Mouse (Mus musculus) adrenal gland, adult 10 weeks (tissue): Measurements from ENCODE around the gene Zfp420. TPM values are rescaled to one million over a fixed set of nuclear protein-coding genes. Genes with fewer than 3 reads are reported as not detected.

Experiments used
- polyA plus RNA-seq: library from polyadenylated mRNA; stranded (reverse); fragments of 350-450 nt; fragmentation: Illumina TruSeq; extraction: RNeasy Lipid Tissue Mini Kit (QIAGEN cat#74804); gene quantifications from one replicate; pipeline ENCODE4 v1.2.3, GENCODE M21; 2014; ENCODE audit warnings: low read depth, low replicate concordance

The Zfp420 gene
- polyA plus RNA-seq, result 21.0 TPM

DNA sequence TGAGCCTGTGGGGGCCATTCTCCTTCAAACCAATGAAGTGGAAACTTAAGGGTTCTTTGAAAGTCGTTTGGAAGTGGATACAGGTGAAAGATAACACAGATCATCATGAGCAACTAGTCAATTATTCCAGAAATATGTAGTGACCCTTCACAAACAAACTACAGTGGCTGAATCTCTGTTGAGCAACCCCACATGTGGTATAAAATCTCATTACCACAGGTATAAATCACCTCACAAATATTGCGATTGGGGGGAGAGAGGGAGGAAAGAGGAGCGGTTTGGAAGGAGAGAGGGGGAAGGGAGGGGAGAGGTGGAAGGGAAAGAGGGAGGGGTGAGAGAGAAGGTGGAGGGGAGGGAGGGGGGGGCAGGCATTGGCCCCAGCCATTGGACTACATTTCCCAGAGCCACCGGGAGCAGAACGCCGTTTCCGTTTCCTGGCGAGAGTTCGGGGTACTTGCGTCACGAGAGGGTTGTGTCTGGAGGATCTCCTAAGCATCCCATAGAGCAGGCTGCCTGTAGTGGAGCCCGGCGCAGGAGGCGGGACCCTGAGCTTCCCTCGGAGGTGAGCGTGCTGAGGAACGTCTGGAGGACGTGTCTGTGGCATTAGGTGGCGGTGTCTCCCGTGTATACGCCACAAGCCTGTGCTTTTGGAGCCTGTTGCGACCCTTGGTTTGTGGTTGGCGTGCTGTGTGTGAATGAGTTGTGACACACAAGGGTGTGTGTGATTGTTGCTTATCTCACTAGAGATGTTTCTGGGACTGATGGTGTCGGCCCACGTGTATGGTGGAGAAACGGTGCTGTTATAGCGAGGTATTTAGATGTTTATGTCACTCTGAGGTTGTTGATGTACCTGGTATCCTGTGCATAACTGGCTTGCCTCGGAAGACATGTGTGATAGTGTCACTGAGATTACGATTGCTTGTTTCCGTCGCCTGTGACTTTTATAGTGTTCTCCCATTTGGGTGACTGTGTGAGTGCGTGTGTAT, at the start of gene Zfp420:
Gene Zfp420, plus strand, starts transcription at position 448 of the 986 bp plus-strand sequence.

DNA sequence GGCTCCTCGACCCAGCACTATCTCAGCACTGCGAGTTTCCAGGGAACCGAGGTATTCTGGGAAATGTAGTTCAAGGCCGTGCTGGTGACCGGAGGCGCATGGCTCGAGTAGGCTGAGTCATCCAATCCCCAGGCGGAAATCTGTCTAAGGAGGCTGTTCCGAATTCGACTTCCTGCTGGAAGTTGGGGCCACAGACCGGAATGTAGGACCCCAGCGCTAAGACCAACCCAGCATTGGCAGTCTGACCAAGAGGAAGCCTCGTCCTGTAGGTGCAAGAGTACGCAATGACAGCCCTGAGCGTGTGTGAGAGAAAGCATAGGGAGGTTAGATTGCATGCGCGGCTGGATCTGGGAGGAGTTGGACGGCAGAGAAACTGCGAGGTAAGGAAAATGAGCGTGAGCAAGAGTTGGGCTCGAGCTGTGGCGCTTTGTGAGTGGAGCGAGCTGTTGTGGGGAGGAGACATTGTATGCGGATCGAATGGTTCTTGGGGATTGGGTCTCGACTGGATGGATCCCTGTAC, 43.8 kb upstream of the Zfp420 start, which contains the start of gene Zfp790:
Gene Zfp790, plus strand, starts transcription at position 205 of the 520 bp plus-strand sequence.

GRCm38 (mm10) chr7:29853219-29853842, 6.4 kb upstream of the Zfp420 start, which contains the start of gene Zfp940:
Zfp940 (minus strand) TSS chr7:29853669.

DNA sequence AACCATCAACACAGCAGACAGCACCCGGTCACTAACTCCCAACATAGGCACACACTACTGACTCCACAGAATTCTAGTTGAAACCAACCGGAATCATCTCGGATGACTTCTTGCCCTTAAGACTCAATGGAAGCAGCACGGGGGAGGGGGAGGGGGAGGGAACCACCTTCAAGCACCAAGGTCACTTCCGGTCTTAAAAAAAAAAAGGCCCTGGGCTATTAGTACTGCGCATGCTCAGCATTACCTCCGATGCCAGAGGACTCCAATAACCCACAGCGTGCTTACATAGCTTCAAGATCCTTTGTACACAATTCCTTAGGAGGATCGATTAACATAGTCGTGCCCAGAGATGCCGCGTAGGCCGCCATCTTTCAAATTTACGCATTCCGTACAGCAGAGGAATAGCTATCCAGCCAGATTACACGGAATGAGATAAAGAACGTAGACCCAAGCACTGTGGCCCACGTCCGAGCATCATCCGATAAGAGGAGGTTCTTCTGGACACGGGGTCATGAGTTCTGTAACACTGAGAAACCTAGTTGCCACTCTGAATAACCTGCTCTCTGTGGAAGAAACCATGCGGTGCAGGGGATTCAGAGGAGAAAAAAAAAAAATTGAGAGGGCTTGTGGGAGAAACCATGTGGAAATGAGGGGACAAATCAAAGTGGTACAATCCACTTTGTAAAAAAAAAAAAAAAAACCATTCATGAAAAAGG, 46.3 kb downstream of the Zfp420 start, which contains the start of gene Zfp27:
Gene Zfp27, minus strand, starts transcription at position 607 of the 716 bp plus-strand sequence.

GRCm38 (mm10) chr7:29908130-29908950, 48.6 kb downstream of the Zfp420 start, which contains the start of gene Zfp383:
Zfp383 (plus strand) TSS chr7:29908223.

Other genes with a start within 250 kb of the Zfp420 start
- not detected for gene Catsperg2, start 132.9 kb upstream of the Zfp420 start, polyA plus RNA-seq
- gene Zfp84, start 91.4 kb upstream of the Zfp420 start, polyA plus RNA-seq, result 14.3 TPM
- 3.1 TPM for gene Zfp30, start 76.0 kb upstream of the Zfp420 start, polyA plus RNA-seq
- 11.7 TPM for gene Zfp790, start 43.9 kb upstream of the Zfp420 start, polyA plus RNA-seq
- 2.0 TPM for gene Zfp940, start 6.3 kb upstream of the Zfp420 start, polyA plus RNA-seq
- 6.2 TPM for gene Zfp27, start 46.6 kb downstream of the Zfp420 start, polyA plus RNA-seq
- 10.8 TPM for gene Zfp383, start 48.2 kb downstream of the Zfp420 start, polyA plus RNA-seq
- gene Zfp74, start 94.1 kb downstream of the Zfp420 start, polyA plus RNA-seq, result 20.8 TPM
- 5.6 TPM for gene Zfp568, start 124.0 kb downstream of the Zfp420 start, polyA plus RNA-seq
- gene Zfp14, start 191.4 kb downstream of the Zfp420 start, polyA plus RNA-seq, result 7.2 TPM
- 1.8 TPM for gene Zfp82, start 212.9 kb downstream of the Zfp420 start, polyA plus RNA-seq
- gene Gm26920, start 230.4 kb downstream of the Zfp420 start, polyA plus RNA-seq, result not detected
- gene Zfp566, start 230.5 kb downstream of the Zfp420 start, polyA plus RNA-seq, result 2.0 TPM
- gene Zfp260, start 234.8 kb downstream of the Zfp420 start, polyA plus RNA-seq, result 142 TPM